Mouse (Mus musculus) kidney, adult 2 months (tissue): Measurements from ENCODE around the gene Ifnar2.

ENCODE experiments used
- CTCF ChIP-seq: fragments of 200-500 bp; conservative IDR thresholded peaks from 2 replicates; pipeline ENCODE4 v1.5.1; 2011; ENCODE audit warnings: low read depth, mild to moderate bottlenecking, control low read depth, low read length, moderate library complexity, mixed read lengths; ENCODE audit not compliant: insufficient read depth, insufficient read length
- POLR2A ChIP-seq: fragments of 200-500 bp; IDR thresholded peaks from one replicate; pipeline ENCODE4 v1.6.1; 2011; ENCODE audit warnings: low read depth, low read length, control low read depth

GRCm38 (mm10) chr16:91332880-91333279 is 39.7 kb upstream of the Ifnar2 start:
- TF ChIP-seq CTCF (no peak), POLR2A (no peak)
